Mouse (Mus musculus) limb, embryonic 10.5 days (tissue): ENCODE data around the gene Arhgef18. TPM values are rescaled to one million over a fixed set of nuclear protein-coding genes. Genes with fewer than 3 reads are reported as not detected.

Experiments used
- DNase-seq: peaks from one replicate; pipeline ENCODE4 v3.0.0-alpha.2; 2017; ENCODE audit warnings: low spot score
- H3K27ac ChIP-seq: fragments of 300-500 bp; sonication (generic); 2 replicates; pipeline ENCODE4 v1.5.1; 2016; ENCODE audit warnings: mild to moderate bottlenecking
- H3K27me3 ChIP-seq: fragments of 300-500 bp; sonication (generic); 2 replicates; pipeline ENCODE4 v1.6.1; 2016; ENCODE audit warnings: low read depth, mild to moderate bottlenecking; ENCODE audit not compliant: poor library complexity, severe bottlenecking
- H3K36me3 ChIP-seq: fragments of 300-500 bp; sonication (generic); 2 replicates; pipeline ENCODE4 v1.6.1; 2016; ENCODE audit warnings: mild to moderate bottlenecking, moderate library complexity
- H3K4me1 ChIP-seq: fragments of 300-500 bp; sonication (generic); 2 replicates; pipeline ENCODE4 v1.6.1; 2016
- H3K4me3 ChIP-seq: fragments of 300-500 bp; sonication (generic); 2 replicates; pipeline ENCODE4 v1.5.1; 2016; ENCODE audit warnings: mild to moderate bottlenecking, moderate library complexity
- H3K9me3 ChIP-seq: fragments of 300-500 bp; sonication (generic); replicated peaks from 2 replicates; pipeline ENCODE4 v1.6.1; 2016; ENCODE audit warnings: mild to moderate bottlenecking
- WGBS: fragments of 180-500 bp; shearing (Covaris S2); methylation state at CpG from one replicate; pipeline ENCODE4 v1.1.7; 2016; 5-methylcytosine and 5-hydroxymethylcytosine counted together
- polyA plus RNA-seq: library from polyadenylated mRNA; unstranded; fragments of >200 nt; fragmentation: Nextera tagmentation; extraction: Ambion mirVana; gene quantifications from 2 replicates; pipeline ENCODE4 v1.2.1, GENCODE M21; 2016

Arhgef18 gene
- 8.0 and 9.5 TPM in 2 replicates for polyA plus RNA-seq

DNA sequence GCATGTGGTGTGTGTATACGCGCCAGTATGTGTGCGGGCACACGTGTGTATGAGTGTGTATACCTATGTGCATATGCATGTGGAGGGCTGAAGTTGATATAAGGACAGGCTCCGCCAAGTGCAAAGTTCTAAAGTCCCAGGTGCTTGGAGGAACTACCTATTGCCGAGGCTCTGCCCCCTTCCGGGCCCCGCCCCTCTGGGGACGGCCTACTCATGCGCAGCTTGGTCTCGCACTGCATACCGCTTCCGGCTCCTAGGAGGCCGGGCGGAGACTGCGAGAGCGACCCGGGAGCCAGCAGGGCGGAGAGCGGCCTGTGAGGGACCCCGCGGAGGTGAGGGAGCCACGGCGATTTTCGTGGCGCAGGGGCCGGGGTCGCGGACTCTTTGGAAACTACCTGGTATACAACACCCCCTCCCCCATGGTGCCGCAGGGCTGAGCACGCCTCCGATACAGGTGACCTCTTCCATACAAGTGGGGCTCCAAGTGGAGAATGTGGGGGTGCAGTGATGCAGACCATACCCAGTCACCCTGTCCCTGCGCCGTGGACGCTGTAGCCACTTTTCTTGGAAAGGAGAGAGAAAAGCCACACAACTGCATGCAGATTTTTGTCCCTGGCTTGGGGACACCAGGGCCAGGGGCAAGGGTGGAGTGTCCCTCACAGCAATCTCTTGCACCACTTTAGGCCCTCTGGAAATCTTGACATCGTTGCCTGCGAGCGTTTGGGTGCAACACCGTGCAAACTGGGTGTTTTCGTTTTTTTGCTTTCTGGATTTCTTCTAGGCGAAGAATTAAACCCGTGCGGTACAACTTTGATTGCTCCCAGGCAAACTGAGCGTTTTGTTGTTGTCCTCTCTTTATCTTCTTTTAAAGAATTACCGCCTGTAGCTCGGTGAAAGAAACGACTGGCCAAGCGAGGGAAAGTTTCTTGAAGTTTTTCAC, at the start of gene Arhgef18:
Arhgef18 (plus strand) TSS at position 236 of the 940 bp plus-strand sequence.
- DNase-seq: peak; percentile 87
- Histone ChIP-seq H3K27me3 (no peaks in the 10 kb centered on the region), H3K9me3 (no peaks in the 10 kb centered on the region), H3K36me3 (0 out of 2 replicates have a peak, but pooled peaks cover 9% of the 10 kb centered on the region), H3K27ac (peak within 1 kb of the TSS; percentile 76), H3K4me3 (peak within 1 kb of the TSS; percentile 70), H3K4me1 (peaks cover 21% of the 10 kb centered on the region)
- WGBS: under 1% methylated on average over 48 of the region's 48 CpGs

DNA sequence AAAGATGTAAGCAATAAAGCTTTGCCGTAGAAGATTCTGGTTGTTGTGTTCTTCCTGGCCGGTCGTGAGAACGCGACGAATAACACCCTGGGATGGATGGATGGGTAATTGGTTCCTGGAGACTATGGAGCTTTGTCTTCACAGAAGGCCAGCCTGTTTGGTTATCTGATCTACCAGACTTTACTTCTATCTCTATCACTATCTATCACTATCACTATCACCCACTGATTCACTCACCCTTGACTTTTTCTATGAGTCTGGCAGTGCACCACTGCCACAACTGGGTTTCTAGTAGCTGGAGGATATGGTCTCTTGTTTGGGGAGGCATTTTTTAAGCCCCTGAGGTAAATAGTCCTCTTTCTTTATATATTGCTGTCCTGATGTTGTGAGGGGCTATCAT, 47.5 kb upstream of the Arhgef18 start:
- Histone ChIP-seq H3K36me3 (no peaks in the 10 kb centered on the region), H3K4me1 (no peaks in the 10 kb centered on the region), H3K4me3 (no peak overlapping the region), H3K9me3 (no peaks in the 10 kb centered on the region), H3K27ac (no peak overlapping the region), H3K27me3 (no peaks in the 10 kb centered on the region)
- whole genome bisulfite sequencing: 97% methylated on average over 6 of the region's 6 CpGs
- DNase-seq: no peak

DNA sequence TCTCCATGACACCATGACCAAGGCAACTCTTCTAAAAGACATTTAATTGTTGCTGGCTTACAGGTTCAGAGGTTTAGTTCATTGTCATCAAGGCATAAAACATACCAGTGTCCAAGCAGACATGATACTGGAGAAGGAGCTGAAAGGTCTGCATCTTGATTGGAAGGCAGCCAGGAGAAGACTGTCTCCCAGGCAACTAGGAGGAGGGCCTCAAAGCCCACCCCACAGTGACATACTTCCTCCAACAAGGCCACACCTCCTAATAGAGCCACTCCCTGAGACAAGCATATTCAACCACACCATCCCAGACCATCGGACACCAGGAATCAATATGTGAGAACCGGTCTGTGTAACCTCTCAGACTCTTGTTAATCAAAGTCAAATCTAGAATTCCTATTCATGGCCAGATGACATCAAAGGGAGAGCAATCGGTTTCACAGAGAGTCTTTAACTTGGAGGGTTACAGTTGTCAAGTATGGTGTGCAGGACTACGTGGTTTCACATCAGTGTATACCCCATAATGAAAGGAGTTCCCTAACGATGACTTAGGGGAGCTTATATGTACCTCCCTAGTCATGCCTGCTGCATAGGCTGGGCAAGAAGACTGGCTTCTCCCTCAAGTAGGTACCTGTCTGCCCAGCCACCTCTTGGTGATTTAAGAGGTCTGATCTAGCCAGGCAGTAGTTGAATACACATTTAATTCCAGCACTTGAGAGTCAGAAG, 46.0 kb upstream of the Arhgef18 start:
- Histone ChIP-seq H3K4me3 (no peak overlapping the region), H3K9me3 (no peaks in the 10 kb centered on the region), H3K27me3 (no peaks in the 10 kb centered on the region), H3K36me3 (no peaks in the 10 kb centered on the region), H3K4me1 (no peaks in the 10 kb centered on the region), H3K27ac (no peak overlapping the region)
- 85% methylated on average over 5 of the region's 5 CpGs for WGBS
- DNase-seq: no peak

DNA sequence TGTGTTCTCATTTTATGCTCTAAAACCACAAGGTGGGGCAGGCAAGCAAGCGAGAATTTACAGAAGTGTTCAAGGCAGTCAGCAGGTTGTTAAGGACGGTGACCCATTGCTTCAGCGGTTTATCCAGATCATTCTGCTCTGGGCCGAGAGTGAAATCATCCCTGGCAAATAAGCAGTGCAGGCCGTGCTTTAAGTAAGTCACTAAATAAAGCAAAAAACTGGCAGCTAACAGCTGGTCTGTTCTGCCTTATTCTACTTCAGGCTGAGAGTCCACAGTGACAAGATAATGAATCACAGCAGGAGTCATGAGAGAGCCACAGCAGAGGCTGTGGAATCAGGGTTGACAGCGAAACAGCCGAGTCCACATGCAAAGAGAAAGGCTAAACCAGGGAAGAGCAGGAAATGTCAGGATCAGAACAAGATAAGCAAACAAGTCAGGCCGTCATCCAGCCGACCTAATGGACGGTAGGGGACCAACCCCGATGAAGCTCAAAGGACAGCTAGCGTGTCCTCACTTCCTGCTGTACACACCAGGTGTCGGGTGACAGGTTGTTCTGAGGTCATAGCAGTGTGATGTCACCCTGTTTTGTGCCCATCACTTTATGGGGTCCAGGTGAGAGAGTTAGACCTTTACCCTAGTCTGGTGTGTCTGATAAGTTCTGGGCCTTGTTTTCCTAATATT, 44.5 kb upstream of the Arhgef18 start:
- Histone ChIP-seq H3K9me3 (no peaks in the 10 kb centered on the region), H3K36me3 (no peaks in the 10 kb centered on the region), H3K27me3 (no peaks in the 10 kb centered on the region), H3K27ac (no peak overlapping the region), H3K4me3 (no peak overlapping the region), H3K4me1 (no peaks in the 10 kb centered on the region)
- WGBS: 55% methylated on average over 13 of the region's 13 CpGs
- DNase-seq: no peak

DNA sequence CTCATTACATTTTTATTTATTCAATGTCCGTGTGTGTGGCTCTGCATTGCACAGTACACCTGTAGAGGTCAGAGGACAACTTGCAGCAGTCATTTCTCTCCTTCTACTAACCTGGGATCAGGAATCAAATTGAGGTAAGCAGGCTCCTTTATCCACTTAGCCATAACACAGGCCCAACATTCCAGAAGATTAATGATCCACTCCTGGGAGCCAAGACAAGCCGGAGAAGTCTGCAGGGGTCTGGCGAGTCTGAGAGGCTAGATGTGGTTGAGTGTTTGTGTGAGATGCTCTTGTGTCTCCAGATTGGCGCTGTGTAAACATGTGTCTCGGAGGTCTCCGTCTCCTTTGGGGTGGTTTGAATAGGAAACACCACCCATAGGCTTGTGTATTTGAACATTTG, 42.1 kb upstream of the Arhgef18 start:
- 73% methylated on average over 6 of the region's 6 CpGs for WGBS
- no peak for DNase-seq

DNA sequence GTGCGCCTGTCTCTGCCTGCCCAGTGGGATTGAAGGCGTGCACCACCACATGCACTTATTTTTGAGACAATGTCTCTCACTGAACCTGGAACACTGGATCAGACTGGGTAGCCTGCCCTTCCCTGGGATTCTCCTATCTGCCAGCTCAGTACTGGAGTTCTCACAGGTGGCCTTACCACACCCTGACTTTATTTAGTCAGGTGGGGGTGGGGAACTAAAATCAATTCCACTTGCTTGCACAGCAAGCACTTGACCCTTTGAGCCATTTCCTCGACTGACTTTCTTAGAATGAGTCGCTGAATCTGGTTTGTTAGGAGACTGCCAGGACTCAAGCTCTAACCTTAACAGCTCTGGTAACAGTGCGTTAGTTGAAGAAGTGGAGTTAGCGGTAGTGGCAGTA, 40.1 kb upstream of the Arhgef18 start:
- WGBS: 84% methylated on average over 6 of the region's 6 CpGs

More for the DNA sequence above, 42.1 kb upstream of the Arhgef18 start:
- Histone ChIP-seq H3K4me3 (no peak overlapping the region), H3K9me3 (no peaks in the 10 kb centered on the region), H3K36me3 (no peaks in the 10 kb centered on the region), H3K27ac (no peak overlapping the region), H3K4me1 (no peaks in the 10 kb centered on the region), H3K27me3 (no peaks in the 10 kb centered on the region)

DNA sequence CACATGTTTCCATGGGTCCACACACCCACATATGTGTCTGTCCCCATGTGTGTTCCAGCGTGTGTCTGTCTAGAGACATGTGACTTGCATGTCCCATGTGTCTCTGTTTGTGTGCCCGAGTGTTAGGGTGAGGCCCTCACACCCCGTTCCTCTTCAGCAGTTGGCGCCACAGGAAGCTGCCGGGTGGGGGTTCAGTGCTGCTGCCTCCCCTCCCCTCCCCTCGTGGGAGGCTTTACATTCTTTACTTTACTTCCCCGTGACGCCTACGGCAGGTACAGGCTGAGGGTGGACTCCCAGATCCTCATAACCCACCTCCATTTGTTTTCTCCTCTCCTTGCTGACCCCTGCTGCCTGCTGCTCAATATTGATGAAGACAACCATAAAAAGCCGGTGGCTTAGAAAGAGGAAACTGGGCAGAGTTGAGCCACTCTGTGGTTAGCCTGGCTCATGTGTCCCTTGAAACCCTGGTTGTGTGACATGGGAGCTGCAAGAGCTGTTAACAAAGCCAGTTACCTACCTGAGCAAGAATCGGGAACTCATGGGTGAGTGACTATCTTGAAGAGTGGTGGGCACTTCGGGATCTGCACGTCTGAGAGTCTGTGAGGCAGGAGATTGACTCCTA, 39.5 kb upstream of the Arhgef18 start, which contains the start of gene A430078G23Rik:
A430078G23Rik (plus strand) TSS at position 227 of the 622 bp plus-strand sequence.
- Histone ChIP-seq H3K4me3 (no peak within 1 kb of the TSS), H3K27me3 (no peaks in the 10 kb centered on the region), H3K27ac (no peak within 1 kb of the TSS), H3K4me1 (no peaks in the 10 kb centered on the region), H3K36me3 (no peaks in the 10 kb centered on the region), H3K9me3 (no peaks in the 10 kb centered on the region)
- DNase-seq: no peak
- WGBS: 83% methylated on average over 13 of the region's 13 CpGs

More for the DNA sequence above, 40.1 kb upstream of the Arhgef18 start:
- Histone ChIP-seq H3K4me3 (no peak overlapping the region), H3K9me3 (no peaks in the 10 kb centered on the region), H3K4me1 (no peaks in the 10 kb centered on the region), H3K27me3 (no peaks in the 10 kb centered on the region), H3K36me3 (no peaks in the 10 kb centered on the region), H3K27ac (no peak overlapping the region)
- no peak for DNase-seq

DNA sequence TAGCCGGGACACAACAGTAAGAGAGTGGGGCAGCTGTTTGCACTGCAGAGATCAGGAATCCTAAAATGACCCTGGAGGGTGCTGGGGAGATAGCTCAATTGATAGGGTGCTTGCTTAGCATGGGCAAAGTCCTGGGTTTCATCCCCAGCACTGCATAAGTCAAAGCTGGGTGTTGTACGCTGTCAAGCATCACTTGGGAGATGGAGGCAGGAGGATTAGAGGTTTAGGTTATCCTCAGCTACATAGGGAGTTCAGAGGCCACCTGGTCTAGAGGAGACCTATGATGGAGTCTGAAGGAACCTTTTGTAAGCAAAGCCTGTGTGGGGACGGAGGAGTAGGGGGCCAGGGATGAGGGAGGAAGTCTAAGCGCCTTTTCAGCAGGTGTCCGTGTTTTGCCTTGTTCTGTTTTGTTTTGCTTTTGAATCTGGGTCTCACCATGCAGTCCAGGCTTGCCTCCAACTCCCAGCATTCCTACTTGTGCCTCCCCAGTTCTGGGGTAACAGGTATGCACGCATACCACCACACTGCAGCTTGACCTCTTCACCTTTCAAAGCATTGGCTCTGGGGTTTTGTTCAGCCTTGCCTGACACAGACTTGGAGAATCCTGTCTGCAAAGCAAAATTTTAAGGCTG, 38.9 kb upstream of the Arhgef18 start:
- WGBS: 87% methylated on average over 6 of the region's 6 CpGs
- H3K4me1 ChIP-seq: no peaks in the 10 kb centered on the region
- DNase-seq: no peak
- no peak overlapping the region for H3K27ac ChIP-seq
- H3K9me3 ChIP-seq: no peaks in the 10 kb centered on the region
- H3K4me3 ChIP-seq: no peak overlapping the region
- H3K27me3 ChIP-seq: no peaks in the 10 kb centered on the region
- no peaks in the 10 kb centered on the region for H3K36me3 ChIP-seq

DNA sequence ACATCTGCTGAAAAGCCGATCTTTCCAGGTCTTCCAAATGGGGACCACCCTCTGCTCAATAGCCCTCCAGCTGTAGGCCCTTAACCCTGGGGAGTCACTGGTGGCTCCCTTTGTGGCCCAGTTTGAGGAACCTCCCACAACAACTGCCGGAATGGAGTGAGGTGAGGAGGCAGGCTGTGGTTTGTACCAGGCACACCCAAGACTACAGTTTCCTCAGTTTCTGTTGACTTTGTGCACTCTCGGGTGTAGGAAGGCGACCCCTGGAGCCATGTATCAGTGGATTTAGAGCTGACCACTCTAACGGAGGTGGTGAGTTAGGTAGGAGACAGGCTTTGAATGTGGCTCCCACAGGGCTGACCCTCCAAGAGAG, 38.4 kb upstream of the Arhgef18 start:
- no peak for DNase-seq

DNA sequence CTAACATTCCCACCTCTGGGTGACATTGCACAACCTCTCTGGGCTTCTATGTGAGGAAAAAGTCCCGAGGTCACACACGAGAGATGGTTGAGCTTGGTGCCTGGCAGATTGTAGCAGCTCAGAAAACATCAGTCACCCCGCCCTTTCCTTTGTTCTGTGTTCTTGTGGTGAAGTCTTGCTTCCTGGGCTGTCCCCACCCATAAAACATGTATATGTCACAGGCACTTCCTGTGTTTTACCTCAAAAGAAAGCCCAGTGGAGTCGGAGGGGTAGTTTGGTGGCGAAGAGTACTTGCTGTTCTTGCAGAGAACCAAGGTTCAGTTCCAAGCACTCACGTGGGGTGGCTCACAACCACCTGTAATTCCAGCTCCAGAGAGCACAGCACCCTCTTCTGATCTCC, 37.2 kb upstream of the Arhgef18 start:
- H3K4me1 ChIP-seq: no peaks in the 10 kb centered on the region
- H3K4me3 ChIP-seq: no peak overlapping the region
- H3K27ac ChIP-seq: no peak overlapping the region
- WGBS: 85% methylated on average over 6 of the region's 6 CpGs
- no peaks in the 10 kb centered on the region for H3K27me3 ChIP-seq
- DNase-seq: no peak
- H3K36me3 ChIP-seq: no peaks in the 10 kb centered on the region
- H3K9me3 ChIP-seq: no peaks in the 10 kb centered on the region

More for the DNA sequence above, 38.4 kb upstream of the Arhgef18 start:
- Histone ChIP-seq H3K4me1 (no peaks in the 10 kb centered on the region), H3K27ac (no peak overlapping the region), H3K27me3 (no peaks in the 10 kb centered on the region), H3K9me3 (no peaks in the 10 kb centered on the region), H3K4me3 (no peak overlapping the region), H3K36me3 (no peaks in the 10 kb centered on the region)
- 85% methylated on average over 5 of the region's 5 CpGs for WGBS

DNA sequence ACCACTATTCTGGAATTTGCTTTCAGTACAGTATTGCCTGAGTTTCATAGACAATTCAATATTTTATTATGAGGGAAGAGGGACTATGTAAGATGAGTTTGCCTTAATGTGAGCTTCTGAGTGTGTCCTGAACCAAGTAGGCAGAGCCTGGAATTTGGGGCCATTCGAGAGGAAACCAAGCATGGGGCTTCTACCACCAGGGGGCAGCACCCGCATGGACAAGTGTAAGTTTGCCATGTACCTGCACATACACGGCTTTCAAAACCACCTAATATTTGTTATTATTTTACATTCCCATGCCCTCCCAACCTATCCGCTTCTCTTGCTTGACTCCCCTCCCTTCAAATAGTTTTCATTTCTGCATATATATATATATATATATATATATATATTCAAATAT, 34.7 kb upstream of the Arhgef18 start:
- no peaks in the 10 kb centered on the region for H3K27me3 ChIP-seq
- WGBS: 8% methylated on average over 4 of the region's 4 CpGs
- no peaks in the 10 kb centered on the region for H3K36me3 ChIP-seq

DNA sequence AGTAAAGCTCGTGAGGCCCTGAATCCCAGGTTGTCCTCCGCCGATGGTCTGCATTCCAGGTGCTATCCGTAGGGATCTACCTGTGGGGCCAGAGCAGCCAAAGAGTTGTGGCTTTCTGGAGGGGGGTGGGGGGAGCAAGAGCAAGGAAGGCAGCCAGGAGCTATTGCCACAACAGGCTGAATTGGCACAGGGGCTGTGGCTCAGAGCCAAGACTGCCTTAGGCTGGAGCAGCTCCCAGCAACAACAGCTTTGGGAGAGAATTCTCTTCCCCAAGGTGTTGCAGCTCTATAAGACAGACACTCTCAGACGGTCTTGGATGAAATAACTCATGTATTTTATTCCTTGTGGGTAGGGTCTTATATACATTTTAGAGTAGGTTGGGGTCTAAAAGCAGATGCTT, 25.7 kb upstream of the Arhgef18 start:
- no peak overlapping the region for H3K4me3 ChIP-seq
- no peak overlapping the region for H3K27ac ChIP-seq
- no peaks in the 10 kb centered on the region for H3K4me1 ChIP-seq
- WGBS: 84% methylated on average over 5 of the region's 5 CpGs
- H3K36me3 ChIP-seq: no peaks in the 10 kb centered on the region
- no peak for DNase-seq
- H3K9me3 ChIP-seq: no peaks in the 10 kb centered on the region
- H3K27me3 ChIP-seq: no peaks in the 10 kb centered on the region

More for the DNA sequence above, 34.7 kb upstream of the Arhgef18 start:
- DNase-seq: peak; percentile 89
- no peaks in the 10 kb centered on the region for H3K4me1 ChIP-seq
- H3K27ac ChIP-seq: no peak overlapping the region
- H3K4me3 ChIP-seq: no peak overlapping the region
- H3K9me3 ChIP-seq: no peaks in the 10 kb centered on the region
